Mouse (Mus musculus) bone marrow macrophage, adult 2 months (primary cell): ENCODE measurements around the gene Bag1. TPM values are rescaled to one million over a fixed set of nuclear protein-coding genes. Genes with fewer than 3 reads are reported as not detected.
A peak's percentile ranks its signal among the peaks of the same experiment; 100 is the strongest.

Source experiments
- H3K27ac ChIP-seq: 2 replicates; pipeline ENCODE4 v1.5.1; 2012; ENCODE audit warnings: low read depth, low read length; ENCODE audit not compliant: insufficient read depth
- H3K4me1 ChIP-seq: 2 replicates; pipeline ENCODE4 v1.6.1; 2012; ENCODE audit warnings: low read length; ENCODE audit not compliant: control insufficient read depth, insufficient read depth
- H3K4me3 ChIP-seq: 2 replicates; pipeline ENCODE4 v1.5.1; 2012; ENCODE audit warnings: mild to moderate bottlenecking, low read length, moderate library complexity; ENCODE audit not compliant: insufficient read depth
- CTCF ChIP-seq: IDR thresholded peaks from 2 replicates; pipeline ENCODE4 v1.5.1; 2012; ENCODE audit warnings: low read depth, mild to moderate bottlenecking, low read length, moderate library complexity
- POLR2A ChIP-seq: IDR thresholded peaks from 2 replicates; pipeline ENCODE4 v1.6.1; 2012; ENCODE audit warnings: mild to moderate bottlenecking, low read depth, low read length, borderline replicate concordance
- polyA plus RNA-seq: library from polyadenylated mRNA; stranded (reverse); fragments of >200 nt; gene quantifications from 2 replicates; pipeline ENCODE4 v1.2.4, GENCODE M21; 2012; ENCODE audit not compliant: missing spikeins, insufficient read depth, insufficient read length

Gene Bag1
- polyA plus RNA-seq: 141 and 155 TPM in 2 replicates

DNA sequence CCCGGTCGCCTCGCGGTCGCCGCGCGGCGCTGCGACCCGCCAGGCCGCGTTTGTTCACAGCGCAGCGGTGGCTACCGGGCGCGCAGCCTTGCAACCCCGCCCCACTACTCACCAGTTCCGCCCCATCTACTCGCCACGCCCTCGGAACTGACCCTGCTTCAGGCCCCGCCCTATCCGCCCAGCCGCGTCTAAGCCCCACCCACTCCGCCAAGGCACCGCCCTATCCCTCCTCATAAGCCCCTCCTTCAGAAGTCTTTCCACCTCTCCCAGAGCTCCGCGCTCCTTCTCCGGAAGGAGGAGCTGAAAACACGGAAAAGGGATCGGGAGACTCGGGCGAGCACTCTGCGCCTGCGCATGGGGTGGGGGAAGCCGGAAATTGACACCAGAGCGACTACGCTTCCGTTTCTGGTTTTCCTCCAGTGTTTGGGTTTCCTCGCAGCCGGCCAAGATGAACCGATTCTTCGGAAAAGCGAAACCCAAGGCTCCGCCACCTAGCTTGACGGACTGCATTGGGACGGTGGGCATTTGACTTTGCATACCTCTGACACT is at the start of gene Bag1, which contains the start of gene Chmp5:
Gene Bag1, minus strand, starts transcription at position 135 of the 549 bp plus-strand sequence.
Gene Chmp5, plus strand, starts transcription at position 248 of the 549 bp plus-strand sequence.
- Histone ChIP-seq H3K4me3 (peak within 1 kb of the TSS; percentile 89), H3K4me1 (peaks cover 17% of the 10 kb centered on the region), H3K27ac (peak within 1 kb of the TSS; percentile 68)
- TF ChIP-seq CTCF: no peak
- peak; percentile 62; the same call in 1 of the 2 replicates for TF ChIP-seq POLR2A

DNA sequence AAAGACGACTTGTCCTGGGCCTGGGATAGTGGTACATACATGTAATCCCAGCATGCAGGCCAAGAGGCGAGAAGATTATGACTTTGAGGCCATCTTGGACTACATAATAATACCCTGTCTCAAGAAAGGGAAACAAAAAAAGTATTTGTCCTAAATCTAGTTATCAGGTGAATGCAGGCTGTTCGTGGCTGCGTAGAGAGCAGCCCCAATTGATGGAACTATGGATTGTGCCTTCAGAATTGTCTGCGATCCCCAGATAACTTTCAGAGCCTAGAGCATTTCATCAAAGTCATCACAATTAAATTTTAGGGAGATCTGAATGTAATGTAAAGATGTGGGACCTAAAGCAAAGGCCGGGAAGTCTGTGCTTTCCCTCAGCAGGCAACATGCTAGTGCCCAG is 48.2 kb upstream of the Bag1 start:
- no peak for TF ChIP-seq POLR2A
- no peak for TF ChIP-seq CTCF
- Histone ChIP-seq H3K27ac (no peak overlapping the region), H3K4me3 (no peak overlapping the region), H3K4me1 (peaks cover 11% of the 10 kb centered on the region)

DNA sequence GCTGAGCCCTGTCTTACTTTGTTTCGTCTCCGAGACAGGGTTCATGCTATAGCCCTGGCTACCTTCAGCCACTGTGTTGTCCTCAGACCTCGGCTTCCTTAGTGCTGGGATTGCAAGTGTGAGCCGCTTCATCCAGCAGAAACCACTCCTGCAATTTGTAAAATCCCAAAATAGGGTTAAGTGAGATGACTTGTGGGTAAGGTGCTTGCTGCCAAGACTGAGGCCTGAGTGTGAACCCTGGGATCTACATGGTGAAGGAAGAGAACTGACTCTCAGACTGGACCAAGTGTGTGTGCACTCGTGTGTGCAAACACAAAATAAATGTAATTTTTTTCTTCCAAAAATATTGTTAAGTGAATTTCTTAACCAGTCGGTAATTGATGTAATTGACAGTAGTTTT is 41.5 kb upstream of the Bag1 start:
- TF ChIP-seq POLR2A: no peak
- no peak for TF ChIP-seq CTCF
- Histone ChIP-seq H3K27ac (no peak overlapping the region), H3K4me1 (no peaks in the 10 kb centered on the region), H3K4me3 (no peak overlapping the region)

DNA sequence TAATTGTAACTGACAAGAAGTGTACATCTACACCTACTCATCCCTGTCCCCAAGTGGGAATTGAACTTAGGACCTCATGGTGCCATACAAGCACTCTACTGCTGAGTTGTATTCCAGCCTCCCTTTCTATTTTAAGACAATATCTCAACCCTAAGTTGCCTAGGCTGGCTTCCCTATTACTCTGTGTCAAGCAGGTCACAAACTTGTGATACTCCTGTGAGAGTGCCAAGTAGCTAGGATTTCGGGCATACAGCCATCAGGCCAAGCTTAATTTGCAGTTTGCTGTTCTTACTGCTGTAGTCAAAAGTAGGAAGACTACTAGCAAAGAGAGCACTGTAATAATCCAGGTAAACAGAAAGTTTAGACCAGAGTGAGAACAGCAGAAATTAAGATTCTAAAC is 35.6 kb upstream of the Bag1 start:
- peaks cover 9% of the 10 kb centered on the region for H3K4me1 ChIP-seq
- TF ChIP-seq CTCF: no peak
- TF ChIP-seq POLR2A: no peak
- H3K4me3 ChIP-seq: no peak overlapping the region
- no peak overlapping the region for H3K27ac ChIP-seq

DNA sequence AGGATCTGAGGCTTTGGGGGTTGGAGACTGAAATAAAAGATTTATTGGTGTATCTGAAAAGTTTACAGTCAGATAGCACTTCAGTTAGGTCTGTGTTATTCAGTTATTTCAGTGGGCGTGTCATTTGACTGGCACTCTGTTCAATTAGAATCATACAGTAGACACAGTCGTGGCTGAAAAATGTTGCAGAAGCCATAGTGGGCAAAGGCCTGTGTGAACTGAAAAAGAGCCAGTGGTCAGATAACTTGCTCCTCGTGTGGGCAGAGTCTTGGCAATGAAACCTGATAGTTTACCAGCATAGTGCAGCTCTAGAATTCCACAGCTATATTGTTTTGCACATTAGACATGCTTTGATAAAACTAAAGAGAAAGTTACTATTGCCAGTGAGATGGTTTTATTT is 34.4 kb upstream of the Bag1 start:
- no peak overlapping the region for H3K27ac ChIP-seq
- TF ChIP-seq POLR2A (no peak), CTCF (no peak)
- H3K4me1 ChIP-seq: peaks cover 17% of the 10 kb centered on the region
- H3K4me3 ChIP-seq: no peak overlapping the region

DNA sequence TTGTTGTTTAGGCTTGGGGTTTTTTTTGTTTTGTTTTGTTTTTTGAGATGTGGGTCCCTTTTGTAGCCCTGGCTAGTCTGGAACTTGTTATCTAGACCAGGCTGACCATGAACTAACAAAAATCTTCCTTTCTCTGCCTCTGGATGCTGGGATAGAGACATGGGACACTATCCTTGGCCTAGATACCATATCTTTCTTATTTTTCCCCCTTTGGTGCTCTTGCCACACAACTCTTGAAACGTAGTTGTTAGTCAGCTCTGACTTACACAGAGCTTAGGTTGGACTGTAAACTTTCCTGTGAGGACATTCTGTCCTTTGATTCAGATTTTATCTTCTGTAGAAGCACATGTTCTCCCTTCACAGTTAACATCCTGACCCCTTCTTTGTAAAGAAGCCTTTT is 31.3 kb upstream of the Bag1 start:
- Histone ChIP-seq H3K4me3 (no peak overlapping the region), H3K4me1 (peaks cover 29% of the 10 kb centered on the region), H3K27ac (no peak overlapping the region)
- no peak for TF ChIP-seq POLR2A
- TF ChIP-seq CTCF: no peak

DNA sequence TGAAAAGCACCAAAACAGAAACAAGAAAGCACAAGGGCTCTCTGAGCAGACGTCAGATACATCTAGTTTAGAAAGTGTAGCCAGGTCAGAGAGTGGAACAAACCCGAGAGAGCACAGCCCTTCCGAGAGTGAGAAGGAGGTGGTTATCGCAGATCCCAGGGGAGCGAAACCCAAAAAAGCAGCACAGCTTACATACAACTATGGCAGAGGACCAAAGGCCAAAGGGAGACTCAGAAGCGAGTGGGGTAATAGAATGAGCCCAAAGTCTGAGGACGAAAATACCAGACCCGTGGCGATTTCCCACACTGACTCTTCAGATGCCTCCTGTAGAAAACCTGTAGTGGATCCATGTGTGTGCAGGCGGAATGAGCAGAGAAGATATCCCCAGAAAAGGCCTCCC is 28.6 kb upstream of the Bag1 start:
- TF ChIP-seq POLR2A (no peak), CTCF (no peak)
- H3K4me3 ChIP-seq: no peak overlapping the region
- peaks cover 39% of the 10 kb centered on the region for H3K4me1 ChIP-seq
- no peak overlapping the region for H3K27ac ChIP-seq

DNA sequence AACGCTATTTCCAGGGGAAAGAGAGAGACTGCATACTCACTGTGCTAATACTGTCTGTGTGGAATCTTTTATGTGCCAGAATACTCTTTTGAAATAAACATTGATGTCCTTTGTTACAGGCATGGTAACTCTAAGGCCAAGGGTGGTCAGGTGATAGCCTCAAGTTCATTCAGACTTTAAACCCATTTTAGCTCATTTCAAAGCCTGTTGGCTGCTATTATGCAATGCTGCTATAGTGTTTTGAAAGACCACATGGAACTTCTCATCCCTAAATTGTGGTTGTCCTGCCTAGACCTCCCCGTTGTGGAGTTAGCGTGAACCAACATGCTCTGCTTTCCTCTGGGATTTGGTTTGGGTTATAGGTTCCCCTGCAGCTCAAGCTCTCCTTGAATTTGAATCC is 27.6 kb upstream of the Bag1 start:
- peaks cover 39% of the 10 kb centered on the region for H3K4me1 ChIP-seq
- H3K27ac ChIP-seq: 0 out of 2 replicates have a peak overlapping the region, but pooled peaks have one; percentile 15
- no peak for TF ChIP-seq CTCF
- TF ChIP-seq POLR2A: no peak
- no peak overlapping the region for H3K4me3 ChIP-seq

DNA sequence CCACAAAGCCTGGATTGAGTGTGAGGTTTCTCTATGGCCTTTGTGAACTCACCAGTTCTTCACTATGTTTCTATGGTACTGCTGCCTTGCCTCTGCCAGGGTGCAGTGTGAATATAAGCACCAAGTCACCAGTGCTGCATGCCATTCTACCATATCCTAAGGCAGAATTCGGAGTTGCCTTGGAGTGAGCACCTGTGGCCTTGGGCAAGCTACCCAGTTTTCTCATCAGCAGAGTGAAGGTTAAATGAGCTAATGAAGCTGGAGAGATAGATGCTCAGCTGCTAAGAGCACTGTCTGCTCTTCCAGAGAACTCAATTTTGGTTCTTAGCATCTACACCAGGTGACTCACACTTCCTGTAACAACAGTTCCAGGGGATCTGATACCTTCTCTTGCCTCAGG is 25.9 kb upstream of the Bag1 start:
- Histone ChIP-seq H3K27ac (no peak overlapping the region), H3K4me1 (peaks cover 39% of the 10 kb centered on the region), H3K4me3 (no peak overlapping the region)
- no peak for TF ChIP-seq CTCF
- no peak for TF ChIP-seq POLR2A

DNA sequence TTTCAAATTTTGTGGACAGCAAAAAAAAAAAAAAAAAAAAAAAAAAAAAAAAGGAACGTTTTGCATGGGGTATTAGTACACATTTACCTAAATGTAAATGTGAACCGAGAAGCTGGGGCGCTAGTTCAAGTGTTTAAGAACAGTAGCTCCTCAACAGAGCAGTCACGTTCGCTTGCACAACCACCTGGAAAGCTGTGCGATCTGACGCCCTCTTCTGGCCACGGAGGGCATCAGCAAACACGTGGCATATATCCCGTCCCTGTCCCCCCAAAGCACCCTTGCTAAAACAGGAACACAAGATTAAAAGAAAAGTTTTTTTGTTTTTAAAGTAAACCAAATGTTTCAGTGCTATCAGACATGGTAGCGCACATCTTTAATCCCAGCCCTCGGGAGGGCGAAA is 23.6 kb upstream of the Bag1 start:
- no peak for TF ChIP-seq POLR2A
- peak; percentile 97 for TF ChIP-seq CTCF
- H3K4me3 ChIP-seq: peak overlapping the region; percentile 92
- H3K27ac ChIP-seq: peak overlapping the region; percentile 73
- H3K4me1 ChIP-seq: peaks cover 28% of the 10 kb centered on the region
